Mouse (Mus musculus): ENCODE data around the gene Rheb. TPM values are rescaled to one million over a fixed set of nuclear protein-coding genes. Genes with fewer than 3 reads are reported as not detected.

The Rheb gene
- 44.0 and 57.4 TPM in 2 replicates for total RNA-seq (2023)

DNA sequence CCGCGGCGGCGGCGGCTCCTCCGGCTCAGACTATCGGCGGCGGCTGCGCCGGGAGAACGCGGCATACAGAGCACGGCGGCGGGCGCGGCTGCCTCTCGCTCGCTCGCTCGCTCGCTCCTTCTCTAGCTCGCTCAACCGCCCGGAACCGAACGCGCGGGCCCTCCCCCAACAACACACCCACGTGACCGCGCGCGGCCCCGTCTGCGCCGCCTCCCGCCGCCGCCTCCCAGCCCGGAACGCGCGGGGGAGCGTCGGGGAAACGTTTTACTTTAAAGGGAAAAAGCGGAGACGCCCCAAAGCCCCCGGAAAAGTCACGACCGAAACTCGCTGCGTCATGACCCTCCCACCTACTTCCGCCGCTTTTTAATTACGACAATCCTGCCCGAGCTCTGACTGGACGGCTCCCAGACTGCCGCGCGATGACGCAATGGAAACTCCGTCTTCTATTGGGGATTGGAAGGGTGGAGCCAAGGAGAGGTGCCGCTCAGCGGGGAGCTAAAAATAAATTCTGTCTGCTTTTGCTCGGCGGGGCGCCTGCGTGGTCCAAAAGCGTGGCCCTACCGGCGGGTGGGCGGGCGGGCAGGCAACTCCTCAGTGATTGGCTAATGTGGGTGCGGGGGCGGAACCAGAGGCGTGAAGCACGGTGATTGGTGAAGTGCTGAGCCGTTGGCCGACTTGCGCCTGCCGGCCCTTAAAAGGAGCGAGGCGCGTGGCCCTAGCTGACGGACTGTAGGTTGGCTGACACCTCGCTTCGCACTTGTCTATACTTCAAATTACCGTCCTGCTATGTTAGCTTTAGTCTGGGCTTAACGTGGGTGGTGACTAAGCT is at the start of gene Rheb:
Gene Rheb (minus strand): TSS at position 351 of the 829 bp plus-strand sequence.

DNA sequence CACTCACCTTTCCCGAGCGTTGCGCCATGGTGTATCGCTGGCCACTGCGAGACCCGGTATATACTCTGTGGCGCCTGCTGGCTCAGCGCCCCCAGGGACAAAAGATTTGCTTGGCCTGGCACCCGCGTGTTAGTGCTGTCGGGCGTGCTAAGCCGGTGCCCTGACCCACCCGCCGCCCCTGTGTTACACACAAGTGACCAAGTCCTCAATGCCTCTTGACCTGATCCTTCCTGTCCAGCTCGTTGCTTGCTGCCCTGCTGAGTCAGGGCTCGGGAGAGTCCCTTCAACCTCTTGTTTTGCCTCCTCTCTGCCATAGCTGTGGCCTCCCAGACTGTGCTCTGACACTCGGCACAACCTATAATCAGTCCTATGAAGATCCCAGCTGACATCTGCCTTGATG is 84.6 kb downstream of the Rheb start, which contains the start of gene Crygn:
Gene Crygn (minus strand): TSS at position 193 of the 400 bp plus-strand sequence.

Other genes with a start within 250 kb of the Rheb start
- gene Smarcd3, start 218.2 kb downstream of the Rheb start, total RNA-seq (2023), result 0.16 and 0.28 TPM in 2 replicates
- gene Nub1, start 157.1 kb downstream of the Rheb start, total RNA-seq (2023), result 65.3 and 87.6 TPM in 2 replicates
- gene Wdr86, start 111.9 kb downstream of the Rheb start, total RNA-seq (2023), result not detected in 2 replicates
- gene Crygn, start 84.6 kb downstream of the Rheb start, total RNA-seq (2023), result not detected in 2 replicates